8 mouse cellular contexts compared by ENCODE assay signal in the genomic region with DNA sequence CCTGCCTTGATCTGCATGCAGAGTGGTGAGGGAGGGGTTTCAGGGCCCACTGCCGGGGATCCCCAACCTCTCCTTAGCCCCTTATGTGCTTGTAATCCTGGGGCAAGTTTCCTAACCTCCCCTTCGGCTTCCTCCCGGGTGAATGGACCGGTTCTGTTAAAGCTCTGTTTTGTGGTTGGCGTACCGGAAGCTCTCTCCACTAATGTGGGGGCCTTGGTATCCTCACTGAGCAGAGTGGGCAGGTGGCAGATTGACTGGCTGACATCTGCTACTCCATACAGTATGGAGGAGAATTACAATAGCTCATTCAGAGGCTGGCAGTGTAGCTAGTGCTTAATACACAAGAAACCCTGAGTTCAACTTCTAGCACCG. TPM values are rescaled to one million over a fixed set of nuclear protein-coding genes. Genes with fewer than 3 reads are reported as not detected.
DNase-seq lines count a peak whose midpoint lies in the region; ATAC-seq and TF ChIP-seq lines count a peak whose summit lies in the region.

No protein-coding gene starts in this region.

- WGBS in kidney, embryonic 16.5 days = 5% methylated on average over 7 of the region's 7 CpGs
- 0% methylated on average over 7 of the region's 7 CpGs for WGBS in forebrain, embryonic 16.5 days
- 5% methylated on average over 7 of the region's 7 CpGs for WGBS in stomach, embryonic 16.5 days

- no peak for DNase-seq in kidney, postnatal 14 days
- peak; percentile 74 to 81 for DNase-seq in layer of hippocampus, adult 2 months (ENCODE audit: low spot score in 2 of 2)
- DNase-seq in adrenal gland, adult 8-10 months = no peak

- no peak for TF ChIP-seq POLR2A in bone marrow macrophage, adult 2 months (IDR thresholded peaks at IDR 0.05; ENCODE audit: borderline replicate concordance, low read depth, low read length)

- peak; percentile 13; the same call in 1 of the 2 replicates for ATAC-seq in kidney, embryonic 16.5 days (ENCODE audit: low FRiP score, low TSS enrichment)
- ATAC-seq in forebrain, embryonic 16.5 days = peak; percentile 59
- ATAC-seq in megakaryocyte progenitor cell, adult 5-6 weeks (replicated peaks; ENCODE audit: poor library complexity) = peak; percentile 29
- no peak for ATAC-seq in stomach, embryonic 16.5 days (ENCODE audit: insufficient read depth, low FRiP score)

- H3K9ac ChIP-seq in kidney, embryonic 16.5 days (replicated peaks; ENCODE audit: low read length) = peak overlapping the region; percentile 97
- H3K9ac ChIP-seq in forebrain, embryonic 16.5 days (replicated peaks; ENCODE audit: low read depth, low read length) = peak overlapping the region; percentile 85
- peak overlapping the region; percentile 96 for H3K9ac ChIP-seq in stomach, embryonic 16.5 days (ENCODE audit: low read length)

- H3K4me2 ChIP-seq in kidney, embryonic 16.5 days (replicated peaks; ENCODE audit: low read depth, low read length) = peak overlapping the region; percentile 88
- peak overlapping the region; percentile 60 for H3K4me2 ChIP-seq in forebrain, embryonic 16.5 days (ENCODE audit: low read length)
- peak overlapping the region; percentile 80 for H3K4me2 ChIP-seq in stomach, embryonic 16.5 days (ENCODE audit: low read depth, low read length)

- no peaks in the 10 kb centered on the region for H3K9me3 ChIP-seq in kidney, embryonic 16.5 days (ENCODE audit: low read length)
- H3K9me3 ChIP-seq in forebrain, embryonic 16.5 days (ENCODE audit: control insufficient read depth, low read length) = no peaks in the 10 kb centered on the region
- H3K9me3 ChIP-seq in stomach, embryonic 16.5 days (replicated peaks; ENCODE audit: control insufficient read depth, low read length) = no peaks in the 10 kb centered on the region

- TF ChIP-seq CTCF in bone marrow macrophage, adult 2 months (IDR thresholded peaks at IDR 0.05; ENCODE audit: low read depth, low read length) = no peak
- TF ChIP-seq CTCF in layer of hippocampus, adult 2 months (conservative IDR thresholded peaks at IDR 0.05) = no peak

- no peaks in the 10 kb centered on the region for H3K36me3 ChIP-seq in kidney, embryonic 16.5 days (ENCODE audit: insufficient read depth, low read length)
- no peaks in the 10 kb centered on the region for H3K36me3 ChIP-seq in forebrain, embryonic 16.5 days (ENCODE audit: control insufficient read depth, insufficient read depth)
- 0 out of 2 replicates have a peak, but pooled peaks cover 3% of the 10 kb centered on the region for H3K36me3 ChIP-seq in stomach, embryonic 16.5 days (ENCODE audit: control insufficient read depth, insufficient read depth, low read length)

- peak overlapping the region; percentile 99 for H3K4me3 ChIP-seq in kidney, embryonic 16.5 days (ENCODE audit: low read length)
- H3K4me3 ChIP-seq in bone marrow macrophage, adult 2 months (ENCODE audit: insufficient read depth, low read length) = peak overlapping the region; percentile 100
- H3K4me3 ChIP-seq in forebrain, embryonic 16.5 days (replicated peaks; ENCODE audit: low read length) = peak overlapping the region; percentile 77
- peak overlapping the region; percentile 82 for H3K4me3 ChIP-seq in layer of hippocampus, adult 2 months
- peak overlapping the region; percentile 99 for H3K4me3 ChIP-seq in stomach, embryonic 16.5 days (replicated peaks; ENCODE audit: low read length)

- H3K27ac ChIP-seq in kidney, embryonic 16.5 days (ENCODE audit: low read length) = peak overlapping the region; percentile 83
- peak overlapping the region; percentile 44 for H3K27ac ChIP-seq in bone marrow macrophage, adult 2 months (ENCODE audit: insufficient read depth, low read depth, low read length)
- peak overlapping the region; percentile 80 for H3K27ac ChIP-seq in forebrain, embryonic 16.5 days (ENCODE audit: low read length)
- H3K27ac ChIP-seq in layer of hippocampus, adult 2 months = peak overlapping the region; percentile 93
- H3K27ac ChIP-seq in stomach, embryonic 16.5 days (ENCODE audit: low read length) = peak overlapping the region; percentile 89

- H3K27me3 ChIP-seq in kidney, embryonic 16.5 days (ENCODE audit: insufficient read depth, low read length) = no peaks in the 10 kb centered on the region
- no peaks in the 10 kb centered on the region for H3K27me3 ChIP-seq in forebrain, embryonic 16.5 days (replicated peaks; ENCODE audit: control insufficient read depth, insufficient read depth, low read length)
- H3K27me3 ChIP-seq in stomach, embryonic 16.5 days (ENCODE audit: control insufficient read depth, insufficient read depth, low read length) = no peaks in the 10 kb centered on the region

- H3K4me1 ChIP-seq in kidney, embryonic 16.5 days (ENCODE audit: insufficient read depth, low read length) = peaks cover 16% of the 10 kb centered on the region
- peaks cover 12% of the 10 kb centered on the region for H3K4me1 ChIP-seq in bone marrow macrophage, adult 2 months (ENCODE audit: control insufficient read depth, insufficient read depth, low read length)
- peaks cover 22% of the 10 kb centered on the region for H3K4me1 ChIP-seq in forebrain, embryonic 16.5 days (replicated peaks; ENCODE audit: control insufficient read depth, insufficient read depth, low read length)
- H3K4me1 ChIP-seq in stomach, embryonic 16.5 days (ENCODE audit: control insufficient read depth, insufficient read depth, low read length) = peaks cover 17% of the 10 kb centered on the region

RNA-seq across cellular contexts. Expression of gene Glrx3, which starts 0.8 kb away (rescaled TPM):
- 234 and 247 TPM in 2 replicates for polyA plus RNA-seq in kidney, embryonic 16.5 days (2015; fragmentation: Nextera tagmentation; extraction: Ambion mirVana)
- 56.0 and 72.5 TPM in 2 replicates for polyA plus RNA-seq in bone marrow macrophage, adult 2 months (2012; ENCODE audit: insufficient read depth, insufficient read length, missing spikeins)
- 253 and 278 TPM in 2 replicates for polyA plus RNA-seq in forebrain, embryonic 16.5 days (2015; fragmentation: Nextera tagmentation; extraction: Ambion mirVana)
- 10 to 100 TPM; 92.3 to 98.7 TPM for total RNA-seq in layer of hippocampus, adult 2 months (2021)
- total RNA-seq in megakaryocyte progenitor cell, adult 5-6 weeks (2015) = 135 and 136 TPM in 2 replicates
- total RNA-seq in megakaryocyte progenitor cell, adult 5-6 weeks (2017) = 179 and 183 TPM in 2 replicates
- polyA plus RNA-seq in stomach, embryonic 16.5 days (2015; fragmentation: Nextera tagmentation; extraction: Ambion mirVana) = 196 and 218 TPM in 2 replicates
- total RNA-seq in adrenal gland, adult 8-10 months (2022) = 100 to 1,000 TPM in 1 of 4 experiments, 10 to 100 TPM in 3; 81.5 to 105 (median 87.5) TPM

RNA-seq across cellular contexts. Expression of gene 9430038I01Rik, which starts 27.6 kb away (rescaled TPM):
- 22.0 and 22.9 TPM in 2 replicates for polyA plus RNA-seq in kidney, embryonic 16.5 days (2015; fragmentation: Nextera tagmentation; extraction: Ambion mirVana)
- 13.2 and 13.6 TPM in 2 replicates for polyA plus RNA-seq in bone marrow macrophage, adult 2 months (2012; ENCODE audit: insufficient read depth, insufficient read length, missing spikeins)
- polyA plus RNA-seq in forebrain, embryonic 16.5 days (2015; fragmentation: Nextera tagmentation; extraction: Ambion mirVana) = 9.2 and 10.5 TPM in 2 replicates
- total RNA-seq in layer of hippocampus, adult 2 months (2021) = 1 to 10 TPM; 3.6 to 5.5 TPM
- total RNA-seq in megakaryocyte progenitor cell, adult 5-6 weeks (2015) = 13.1 and 16.8 TPM in 2 replicates
- total RNA-seq in megakaryocyte progenitor cell, adult 5-6 weeks (2017) = 11.8 and 16.3 TPM in 2 replicates
- polyA plus RNA-seq in stomach, embryonic 16.5 days (2015; fragmentation: Nextera tagmentation; extraction: Ambion mirVana) = 21.5 and 21.9 TPM in 2 replicates
- total RNA-seq in adrenal gland, adult 8-10 months (2022) = 10 to 100 TPM; 11.6 to 17.1 (median 12.0) TPM

Comparison
In these comparisons a context has a peak if more than half of its experiments do, and no peak if none do; other contexts are left out.
1. DNase-seq: peak in layer of hippocampus, adult 2 months (2 of 2); none in kidney, postnatal 14 days (single experiment) and adrenal gland, adult 8-10 months (single experiment).
2. Peak in every context shown above with its lines, with median percentiles within 50 percentile points of each other: H3K27ac ChIP-seq, H3K4me2 ChIP-seq, H3K4me3 ChIP-seq and H3K9ac ChIP-seq.